Mouse (Mus musculus) c-Kit-positive CD71-negative TER-119-negative erythroid progenitor cells, embryonic 14.5 days (primary cell): ENCODE results near the gene Anapc15.
"Not testable (repeated sequence)": the region's sequence is repeated elsewhere in the genome, so short reads cannot be mapped to it uniquely, and the experiment has no call there.

ENCODE experiments used
- DNase-seq: peaks from one replicate; pipeline ENCODE4 v3.0.0-alpha.2; 2013; ENCODE audit warnings: low read depth

Gene Anapc15

GRCm38 (mm10) chr7:101896104-101897066, 32.9 kb downstream of the Anapc15 start:
- peak; percentile 96 for DNase-seq

- no peak for DNase-seq
Observed at GRCm38 (mm10) chr7:101900331-101901097, 37.0 kb downstream of the Anapc15 start.

DNA sequence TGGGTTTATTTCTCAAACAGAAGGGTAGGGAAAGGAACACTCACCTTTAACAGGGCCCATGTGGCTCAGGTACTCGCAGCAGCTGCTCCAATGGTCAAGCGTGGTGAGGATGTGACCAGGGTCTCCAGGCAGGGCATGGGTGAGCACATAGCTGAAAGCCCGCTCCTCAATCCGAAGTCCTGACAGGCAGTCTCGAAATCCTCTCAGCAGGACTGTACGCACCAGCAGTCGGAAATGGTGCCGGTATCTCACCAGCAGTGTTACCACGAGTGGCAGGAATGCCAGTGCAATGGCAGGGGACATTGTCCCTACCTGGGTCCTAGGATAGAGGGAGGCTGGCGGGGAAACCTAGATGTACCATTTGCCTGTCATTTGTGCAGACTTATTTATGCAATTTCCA, 38.5 kb downstream of the Anapc15 start:
- DNase-seq, result no peak

- no peak for DNase-seq
Observed at GRCm38 (mm10) chr7:101902846-101903245, 39.3 kb downstream of the Anapc15 start.

GRCm38 (mm10) chr7:101905561-101906286, 42.2 kb downstream of the Anapc15 start, which contains the start of gene Lamtor1:
Gene Lamtor1, plus strand, starts transcription at chr7:101905904.
- DNase-seq, result peak; percentile 97

GRCm38 (mm10) chr7:101906287-101906681, 42.8 kb downstream of the Anapc15 start, which contains the start of gene Tomt:
Gene Tomt, minus strand, starts transcription at chr7:101906359.
- DNase-seq, result no peak

GRCm38 (mm10) chr7:101906696-101907095, 43.2 kb downstream of the Anapc15 start:
- DNase-seq, result no peak

DNA sequence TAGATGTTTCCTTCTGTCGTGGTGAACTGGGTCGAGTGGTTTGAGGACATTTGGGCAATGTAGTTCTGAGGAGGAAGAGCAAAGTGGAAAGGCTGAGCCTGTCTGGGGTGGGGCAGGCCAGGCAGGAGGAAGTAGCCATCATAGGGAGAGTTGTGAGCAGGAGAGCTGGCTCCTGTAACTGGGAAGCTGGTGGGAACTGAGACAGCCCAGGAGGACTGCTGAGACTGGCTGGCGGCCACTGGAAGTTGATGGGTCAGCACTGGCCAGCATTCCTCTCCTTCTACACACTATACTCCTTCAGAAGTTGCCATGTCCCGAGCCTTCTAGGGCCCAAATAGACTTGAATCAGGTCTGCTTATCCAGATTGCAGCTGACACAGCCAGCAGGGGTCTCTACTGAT, 44.9 kb downstream of the Anapc15 start:
- DNase-seq, result no peak

- DNase-seq, result no peak
Observed at GRCm38 (mm10) chr7:101910138-101910537, 46.6 kb downstream of the Anapc15 start.

GRCm38 (mm10) chr7:101911982-101912381, 48.5 kb downstream of the Anapc15 start:
- DNase-seq, result no peak

DNA sequence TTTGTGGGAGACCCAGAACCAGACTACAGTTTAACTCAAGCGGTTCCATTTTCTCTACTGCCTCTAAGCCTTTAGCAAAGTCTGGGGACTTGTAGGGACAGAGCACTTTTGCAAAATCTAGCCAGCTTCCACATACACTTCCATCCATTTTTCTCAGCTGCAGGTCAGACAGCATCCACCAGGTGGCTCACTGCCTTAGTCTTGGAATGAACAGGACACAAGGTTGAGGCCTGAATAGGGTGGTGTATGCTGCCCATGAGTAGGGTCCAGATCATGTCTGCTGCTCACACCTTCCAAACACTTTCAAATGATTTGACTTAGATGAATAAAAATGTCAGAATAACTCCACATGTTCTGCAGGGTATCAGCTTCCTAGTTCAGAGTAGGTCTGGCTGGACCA, 54.6 kb downstream of the Anapc15 start:
- peak; percentile 58 for DNase-seq

- not testable (repeated sequence) for DNase-seq
Observed at GRCm38 (mm10) chr7:101925892-101926291, 62.4 kb downstream of the Anapc15 start.

DNA sequence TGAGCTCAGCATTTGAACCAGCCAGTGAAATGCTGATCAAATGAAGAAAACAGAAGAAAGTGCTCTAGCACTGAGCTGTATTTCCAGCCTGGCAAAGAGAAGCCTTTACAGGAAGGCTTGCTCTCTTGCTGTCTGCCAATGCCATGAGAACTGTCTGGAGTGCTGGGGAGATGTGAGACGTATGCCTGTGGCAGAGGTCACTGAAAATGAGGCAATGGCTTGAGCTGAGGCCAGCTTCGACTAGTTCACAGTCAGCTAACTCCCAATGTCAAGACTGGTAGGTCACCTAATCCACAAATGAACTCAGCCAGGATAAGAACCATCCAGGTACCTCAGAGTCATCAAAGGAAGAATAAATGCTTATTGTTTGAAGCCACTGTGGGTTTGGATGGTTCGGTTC, 64.6 kb downstream of the Anapc15 start:
- no peak for DNase-seq

- no peak for DNase-seq
Observed at GRCm38 (mm10) chr7:101932551-101932950, 69.0 kb downstream of the Anapc15 start.

DNA sequence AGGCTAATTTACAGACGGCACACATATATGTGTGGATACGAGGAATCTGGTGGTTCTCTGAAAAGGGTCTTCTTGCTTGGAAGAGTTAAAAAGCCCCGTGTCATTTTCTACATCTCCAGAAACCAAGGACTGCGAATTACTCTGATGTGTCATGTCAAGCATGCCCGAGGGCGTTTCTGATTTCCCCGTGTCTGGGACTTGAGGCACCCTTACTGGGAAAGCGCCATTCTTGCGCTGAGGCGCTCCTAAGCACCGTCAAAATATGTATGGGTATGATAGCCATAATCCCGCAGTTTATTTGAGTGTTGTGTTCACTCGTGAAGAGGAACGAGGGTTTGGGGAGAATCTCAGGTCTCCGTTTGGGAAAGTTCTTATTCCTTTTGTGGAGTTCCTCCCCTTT, 69.8 kb downstream of the Anapc15 start:
- DNase-seq, result no peak

- DNase-seq, result peak; percentile 94
Observed at GRCm38 (mm10) chr7:101933751-101934240, 70.3 kb downstream of the Anapc15 start, which contains the start of the genes Lrrc51 and Numa1. Gene Lrrc51, minus strand, starts transcription at chr7:101933895. Gene Numa1, plus strand, starts transcription at chr7:101934111.

- no peak for DNase-seq
Observed at GRCm38 (mm10) chr7:101935957-101936356, 72.4 kb downstream of the Anapc15 start.

GRCm38 (mm10) chr7:101936996-101937395, 73.5 kb downstream of the Anapc15 start:
- DNase-seq, result no peak

- DNase-seq, result no peak
Observed at GRCm38 (mm10) chr7:101937569-101937968, 74.1 kb downstream of the Anapc15 start.

GRCm38 (mm10) chr7:101938348-101938747, 74.8 kb downstream of the Anapc15 start:
- no peak for DNase-seq

DNA sequence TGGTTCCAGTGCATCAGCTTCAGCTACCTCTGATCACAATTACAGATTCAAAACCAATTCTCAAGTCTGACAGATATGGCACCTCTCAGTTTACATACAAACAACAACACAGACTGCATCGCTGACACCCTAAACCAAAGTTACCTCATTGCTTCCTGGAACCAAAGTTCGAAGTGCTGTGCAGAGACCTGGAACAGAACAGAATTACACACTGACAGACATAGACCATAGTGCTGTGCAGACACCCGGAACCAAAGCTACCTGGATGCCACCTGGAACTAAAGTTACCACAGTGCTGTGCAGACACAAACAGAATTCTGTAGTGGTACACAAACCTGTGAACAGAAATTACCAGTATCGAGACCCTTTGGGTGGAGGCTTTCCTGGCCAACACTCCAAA, 76.2 kb downstream of the Anapc15 start:
- no peak for DNase-seq

DNA sequence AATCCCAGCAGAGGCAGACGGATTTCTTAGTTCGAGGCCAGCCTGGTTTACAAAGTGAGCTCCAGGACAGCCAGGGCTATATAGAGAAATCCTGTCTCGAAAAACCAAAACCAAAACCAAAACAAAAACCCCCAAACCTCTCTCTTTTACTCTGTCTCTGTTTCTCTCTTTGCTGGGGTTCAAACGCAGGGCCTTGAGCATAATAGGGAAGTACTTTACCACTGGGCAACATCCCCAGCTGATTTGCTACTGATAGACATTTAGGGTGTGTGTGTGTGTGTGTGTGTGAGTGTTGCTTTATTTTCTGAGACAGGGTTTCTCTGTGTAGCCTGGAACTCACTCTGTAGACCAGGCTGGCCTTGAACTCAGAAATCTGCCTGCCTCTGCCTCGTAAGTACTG, 85.5 kb downstream of the Anapc15 start:
- not testable (repeated sequence) for DNase-seq
